Mouse (Mus musculus): ENCODE results near the gene Serpine2. TPM values are rescaled to one million over a fixed set of nuclear protein-coding genes. Genes with fewer than 3 reads are reported as not detected.

Gene Serpine2
- polyA plus RNA-seq (2015; fragmentation: Nextera tagmentation; extraction: Ambion mirVana): 271 and 304 TPM in 2 replicates

- Histone ChIP-seq H3K27me3 (no peaks in the 10 kb centered on the region), H3K4me1 (replicated peaks) (peaks cover 56% of the 10 kb centered on the region), H3K4me2 (peak within 1 kb of the TSS; percentile 24; the same call in 1 of the 2 replicates), H3K9me3 (no peaks in the 10 kb centered on the region), H3K4me3 (no peak within 1 kb of the TSS), H3K36me3 (no peaks in the 10 kb centered on the region), H3K27ac (replicated peaks) (peak within 1 kb of the TSS; percentile 82), H3K9ac (no peak within 1 kb of the TSS)
- WGBS: 16% methylated on average over 6 of the region's 6 CpGs
- peak; percentile 55 for ATAC-seq (ENCODE audit: low read depth)
These were observed at the start of gene Serpine2 for GRCm38 (mm10) chr1:79861130-79861942. Gene Serpine2, minus strand, starts transcription at chr1:79861180.

GRCm38 (mm10) chr1:79907811-79908210 lies 46.8 kb upstream of the Serpine2 start:
- Histone ChIP-seq H3K27ac (replicated peaks) (no peak overlapping the region), H3K36me3 (no peaks in the 10 kb centered on the region), H3K9me3 (peaks cover 4% of the 10 kb centered on the region; the same call in 1 of the 2 replicates), H3K9ac (no peak overlapping the region), H3K4me1 (replicated peaks) (no peaks in the 10 kb centered on the region), H3K4me3 (no peak overlapping the region), H3K4me2 (no peak overlapping the region), H3K27me3 (no peaks in the 10 kb centered on the region)
- ATAC-seq (ENCODE audit: low read depth): no peak
- 89% methylated on average over 4 of the region's 4 CpGs for WGBS

GRCm38 (mm10) chr1:79905241-79905640 lies 44.3 kb upstream of the Serpine2 start:
- Histone ChIP-seq H3K27ac (replicated peaks) (no peak overlapping the region), H3K9ac (no peak overlapping the region), H3K9me3 (no peaks in the 10 kb centered on the region), H3K27me3 (no peaks in the 10 kb centered on the region), H3K4me2 (no peak overlapping the region), H3K4me3 (no peak overlapping the region), H3K4me1 (replicated peaks) (no peaks in the 10 kb centered on the region), H3K36me3 (no peaks in the 10 kb centered on the region)
- no peak for ATAC-seq (ENCODE audit: low read depth)
- 64% methylated on average over 3 of the region's 3 CpGs for WGBS

- Histone ChIP-seq H3K27ac (replicated peaks) (no peak overlapping the region), H3K27me3 (no peaks in the 10 kb centered on the region), H3K4me1 (replicated peaks) (no peaks in the 10 kb centered on the region), H3K9me3 (no peaks in the 10 kb centered on the region), H3K4me2 (no peak overlapping the region), H3K4me3 (no peak overlapping the region), H3K9ac (no peak overlapping the region), H3K36me3 (no peaks in the 10 kb centered on the region)
- WGBS: 71% methylated on average over 2 of the region's 2 CpGs
- ATAC-seq (ENCODE audit: low read depth): no peak
These were observed 41.9 kb upstream of the Serpine2 start for GRCm38 (mm10) chr1:79902901-79903300.

GRCm38 (mm10) chr1:79882648-79883047 lies 21.7 kb upstream of the Serpine2 start:
- 76% methylated on average over 3 of the region's 3 CpGs for WGBS

GRCm38 (mm10) chr1:79874741-79875140 lies 13.8 kb upstream of the Serpine2 start:
- H3K4me2 ChIP-seq: no peak overlapping the region
- no peak overlapping the region for H3K9ac ChIP-seq
- H3K36me3 ChIP-seq: no peaks in the 10 kb centered on the region
- ATAC-seq (ENCODE audit: low read depth): no peak
- H3K9me3 ChIP-seq: no peaks in the 10 kb centered on the region
- no peak overlapping the region for H3K4me3 ChIP-seq
- H3K27me3 ChIP-seq: no peaks in the 10 kb centered on the region
- 52% methylated on average over 3 of the region's 3 CpGs for WGBS
- no peak overlapping the region for H3K27ac ChIP-seq (replicated peaks)
- peaks cover 5% of the 10 kb centered on the region; the same call in 1 of the 2 replicates for H3K4me1 ChIP-seq (replicated peaks)

More at GRCm38 (mm10) chr1:79882648-79883047, 21.7 kb upstream of the Serpine2 start:
- Histone ChIP-seq H3K4me2 (no peak overlapping the region), H3K9ac (no peak overlapping the region), H3K4me1 (replicated peaks) (no peaks in the 10 kb centered on the region), H3K4me3 (no peak overlapping the region), H3K36me3 (no peaks in the 10 kb centered on the region), H3K27ac (replicated peaks) (no peak overlapping the region), H3K27me3 (no peaks in the 10 kb centered on the region), H3K9me3 (no peaks in the 10 kb centered on the region)
- no peak for ATAC-seq (ENCODE audit: low read depth)

- Histone ChIP-seq H3K9ac (no peak overlapping the region), H3K4me3 (no peak overlapping the region), H3K27me3 (no peaks in the 10 kb centered on the region), H3K4me2 (peak overlapping the region; percentile 24; the same call in 1 of the 2 replicates), H3K36me3 (no peaks in the 10 kb centered on the region), H3K9me3 (no peaks in the 10 kb centered on the region), H3K27ac (replicated peaks) (peak overlapping the region; percentile 82), H3K4me1 (replicated peaks) (peaks cover 63% of the 10 kb centered on the region)
- peak; percentile 25 for ATAC-seq (ENCODE audit: low read depth)
- 29% methylated on average over 12 of the region's 12 CpGs for WGBS
These were observed 455 bp downstream of the Serpine2 start for GRCm38 (mm10) chr1:79860411-79861039.

- WGBS: 84% methylated on average over 5 of the region's 5 CpGs
- H3K9ac ChIP-seq: no peak overlapping the region
- peaks cover 65% of the 10 kb centered on the region for H3K4me1 ChIP-seq (replicated peaks)
- 0 out of 2 replicates have a peak overlapping the region, but pooled peaks have one; percentile 24 for H3K4me2 ChIP-seq
- H3K27ac ChIP-seq (replicated peaks): peak overlapping the region; percentile 82
- no peaks in the 10 kb centered on the region for H3K9me3 ChIP-seq
- no peaks in the 10 kb centered on the region for H3K27me3 ChIP-seq
- no peaks in the 10 kb centered on the region for H3K36me3 ChIP-seq
- no peak for ATAC-seq (ENCODE audit: low read depth)
- no peak overlapping the region for H3K4me3 ChIP-seq
These were observed 1.0 kb downstream of the Serpine2 start for GRCm38 (mm10) chr1:79859975-79860374.

GRCm38 (mm10) chr1:79859026-79859425 lies 2.0 kb downstream of the Serpine2 start:
- Histone ChIP-seq H3K36me3 (no peaks in the 10 kb centered on the region), H3K4me3 (peak overlapping the region; percentile 83), H3K9me3 (no peaks in the 10 kb centered on the region), H3K4me1 (replicated peaks) (peaks cover 75% of the 10 kb centered on the region), H3K27ac (replicated peaks) (peak overlapping the region; percentile 57; the same call in 1 of the 2 replicates), H3K27me3 (no peaks in the 10 kb centered on the region), H3K9ac (peak overlapping the region; percentile 88), H3K4me2 (peak overlapping the region; percentile 94)
- 22% methylated on average over 4 of the region's 4 CpGs for WGBS
- peak; percentile 3; the same call in 1 of the 2 replicates for ATAC-seq (ENCODE audit: low read depth)

GRCm38 (mm10) chr1:79858389-79858994 lies 2.5 kb downstream of the Serpine2 start:
- peak overlapping the region; percentile 88 for H3K9ac ChIP-seq
- H3K4me3 ChIP-seq: peak overlapping the region; percentile 83
- H3K27me3 ChIP-seq: no peaks in the 10 kb centered on the region
- H3K9me3 ChIP-seq: no peaks in the 10 kb centered on the region
- WGBS: 0% methylated on average over 66 of the region's 76 CpGs
- H3K4me1 ChIP-seq (replicated peaks): peaks cover 76% of the 10 kb centered on the region
- H3K4me2 ChIP-seq: peak overlapping the region; percentile 94
- peak overlapping the region; percentile 57 for H3K27ac ChIP-seq (replicated peaks)
- H3K36me3 ChIP-seq: no peaks in the 10 kb centered on the region
- peak; percentile 66 for ATAC-seq (ENCODE audit: low read depth)

- ATAC-seq (ENCODE audit: low read depth): peak; percentile 36; the same call in 1 of the 2 replicates
- Histone ChIP-seq H3K9ac (peak overlapping the region; percentile 88), H3K4me1 (replicated peaks) (peaks cover 76% of the 10 kb centered on the region), H3K27ac (replicated peaks) (peak overlapping the region; percentile 57), H3K9me3 (no peaks in the 10 kb centered on the region), H3K4me2 (peak overlapping the region; percentile 94), H3K4me3 (peak overlapping the region; percentile 83), H3K36me3 (no peaks in the 10 kb centered on the region), H3K27me3 (no peaks in the 10 kb centered on the region)
- WGBS: 1% methylated on average over 32 of the region's 32 CpGs
These were observed 3.1 kb downstream of the Serpine2 start for GRCm38 (mm10) chr1:79857681-79858388.

Data from neural tube, embryonic 13.5 days (tissue).